Mouse (Mus musculus) cortical plate, adult 2 months (tissue): ENCODE data around the gene Dapk1. TPM values are rescaled to one million over a fixed set of nuclear protein-coding genes. Genes with fewer than 3 reads are reported as not detected.
"Not testable (repeated sequence)": the region's sequence is repeated elsewhere in the genome, so short reads cannot be mapped to it uniquely, and the experiment has no call there.

Experiments
- H3K27ac ChIP-seq: fragments of 200-500 bp; 2 replicates; pipeline ENCODE4 v1.5.1; 2012; ENCODE audit warnings: low read length, control low read depth, inconsistent platforms; ENCODE audit not compliant: insufficient read depth
- H3K4me1 ChIP-seq: fragments of 200-500 bp; 2 replicates; pipeline ENCODE4 v1.6.1; 2011; ENCODE audit warnings: low read length; ENCODE audit not compliant: control insufficient read depth, insufficient read depth
- H3K4me3 ChIP-seq: fragments of 200-500 bp; 2 replicates; pipeline ENCODE4 v1.5.1; 2011; ENCODE audit warnings: mild to moderate bottlenecking, low read length, control low read depth; ENCODE audit not compliant: insufficient read depth
- CTCF ChIP-seq: fragments of 200-500 bp; IDR thresholded peaks from 2 replicates; pipeline ENCODE4 v1.5.1; 2011; ENCODE audit warnings: mild to moderate bottlenecking, control low read depth, low read length; ENCODE audit not compliant: insufficient read depth; ENCODE audit errors: extremely low read depth
- POLR2A ChIP-seq: fragments of 200-500 bp; IDR thresholded peaks from 2 replicates; pipeline ENCODE4 v1.6.1; 2011; ENCODE audit warnings: mild to moderate bottlenecking, low read length, control low read depth; ENCODE audit not compliant: insufficient read depth; ENCODE audit errors: extremely low read depth
- polyA plus RNA-seq: library from polyadenylated mRNA; depleted of rRNA; stranded (reverse); fragments of >200 nt; gene quantifications from 2 replicates; pipeline ENCODE4 v1.2.3, GENCODE M21; 2012

Dapk1 gene
- polyA plus RNA-seq, 1 experiment, result 57.4 TPM

DNA sequence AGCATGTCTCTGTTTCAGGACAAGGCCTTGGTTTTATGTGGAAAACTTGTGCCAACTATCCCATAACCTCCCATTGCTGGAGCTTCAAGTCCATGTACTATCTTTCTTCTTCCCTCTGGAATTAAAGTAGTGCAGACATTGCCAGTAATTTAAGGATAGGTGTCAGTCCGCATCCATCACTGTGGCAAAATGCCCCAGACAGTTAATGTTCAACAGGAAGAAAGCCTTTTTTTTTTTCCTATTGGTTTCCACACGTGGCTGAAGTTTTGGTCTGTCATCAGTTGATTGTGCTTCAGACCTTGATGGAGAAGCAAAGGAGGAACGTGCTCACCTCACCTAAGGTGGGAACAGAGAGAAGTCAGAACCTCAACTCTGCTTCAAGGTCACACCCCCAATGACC, 23.2 kb upstream of the Dapk1 start:
- no peak overlapping the region for H3K27ac ChIP-seq
- TF ChIP-seq POLR2A, result no peak
- no peak for TF ChIP-seq CTCF
- no peaks in the 10 kb centered on the region for H3K4me1 ChIP-seq
- no peak overlapping the region for H3K4me3 ChIP-seq

- no peak overlapping the region for H3K27ac ChIP-seq
- no peak for TF ChIP-seq POLR2A
- no peak overlapping the region for H3K4me3 ChIP-seq
- no peaks in the 10 kb centered on the region for H3K4me1 ChIP-seq
Observed at GRCm38 (mm10) chr13:60594866-60595265, 6.9 kb upstream of the Dapk1 start.

DNA sequence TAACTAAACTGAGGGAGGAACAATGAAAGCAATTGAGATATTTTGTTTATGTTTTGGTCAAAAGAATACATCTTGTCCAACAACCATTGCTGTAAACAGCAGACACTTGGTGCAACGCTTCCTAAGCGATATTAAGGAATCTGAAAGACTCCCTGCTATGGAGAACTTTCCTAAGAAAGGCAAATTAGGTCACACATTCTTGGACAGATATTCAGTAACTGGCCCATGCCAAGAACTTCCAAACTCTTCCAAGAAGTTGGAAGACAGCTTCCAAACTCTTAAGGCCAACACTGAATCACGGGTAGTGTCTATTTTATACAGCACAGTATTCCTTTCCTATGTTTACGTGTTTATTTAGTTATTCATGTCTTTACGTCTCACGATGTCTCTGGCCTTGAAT, 6.2 kb upstream of the Dapk1 start:
- Histone ChIP-seq H3K27ac (no peak overlapping the region), H3K4me1 (no peaks in the 10 kb centered on the region), H3K4me3 (no peak overlapping the region)
- no peak for TF ChIP-seq CTCF
- TF ChIP-seq POLR2A, result no peak

GRCm38 (mm10) chr13:60602416-60603251, 887 bp downstream of the Dapk1 start:
- H3K4me3 ChIP-seq, result peak overlapping the region; percentile 75
- H3K4me1 ChIP-seq, result no peaks in the 10 kb centered on the region; the same call in 1 of the 2 replicates
- TF ChIP-seq POLR2A (no peak), CTCF (no peak)
- peak overlapping the region; percentile 1; the same call in 1 of the 2 replicates for H3K27ac ChIP-seq

DNA sequence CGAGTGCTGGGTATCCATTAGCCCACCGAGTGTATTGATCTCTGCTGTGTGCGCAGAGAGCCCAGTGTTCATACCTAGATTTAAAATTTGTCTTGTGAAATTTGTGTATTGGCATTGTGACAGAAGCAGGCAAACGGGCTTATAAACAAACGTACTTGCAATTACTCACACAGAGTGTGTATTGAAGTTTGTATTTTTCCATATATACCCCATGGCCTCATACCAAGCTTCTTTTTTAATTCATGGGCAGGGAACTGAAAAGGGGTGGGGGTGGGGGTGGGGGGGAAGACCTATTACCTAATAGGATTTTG, 1.5 kb downstream of the Dapk1 start:
- H3K4me1 ChIP-seq, result no peaks in the 10 kb centered on the region; the same call in 1 of the 2 replicates
- no peak overlapping the region for H3K27ac ChIP-seq
- TF ChIP-seq POLR2A, result no peak
- no peak for TF ChIP-seq CTCF
- H3K4me3 ChIP-seq, result peak overlapping the region; percentile 75

- no peak overlapping the region for H3K4me3 ChIP-seq
- no peak overlapping the region for H3K27ac ChIP-seq
- TF ChIP-seq POLR2A (no peak), CTCF (no peak)
- H3K4me1 ChIP-seq, result no peaks in the 10 kb centered on the region; the same call in 1 of the 2 replicates
Observed at GRCm38 (mm10) chr13:60607411-60607810, 5.7 kb downstream of the Dapk1 start.

DNA sequence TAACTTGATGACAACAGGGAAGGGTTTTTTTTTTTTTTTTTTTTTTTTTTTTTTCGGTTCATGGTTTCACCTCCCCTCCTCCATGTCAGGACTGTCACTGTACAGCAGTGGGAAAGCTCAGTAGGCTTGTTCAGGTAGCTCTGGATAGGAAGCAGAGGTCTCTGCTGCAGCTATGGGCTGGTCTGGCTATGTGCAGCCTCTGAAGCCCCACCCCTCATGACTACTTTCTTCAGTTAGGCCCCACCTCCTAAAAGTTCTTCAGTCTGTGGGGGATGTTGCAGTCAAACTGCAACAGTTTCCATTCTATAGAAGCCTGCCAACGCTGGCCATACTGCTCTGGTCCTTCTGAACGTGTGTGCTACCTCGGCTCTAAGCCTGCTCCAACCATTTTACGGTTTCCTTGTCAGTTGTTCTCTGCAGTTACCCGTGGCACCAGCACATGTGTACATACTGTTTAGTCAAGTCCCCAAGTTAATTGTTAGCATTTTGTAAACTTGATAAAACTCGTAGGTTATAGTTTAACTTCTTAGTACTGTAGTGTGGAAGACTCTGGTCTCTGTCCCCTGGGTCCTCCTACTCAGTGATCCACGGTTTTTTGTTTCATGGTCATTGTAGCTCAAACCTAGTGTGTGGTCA, 6.8 kb downstream of the Dapk1 start:
- Histone ChIP-seq H3K27ac (no peak overlapping the region), H3K4me1 (no peaks in the 10 kb centered on the region; the same call in 1 of the 2 replicates), H3K4me3 (no peak overlapping the region)
- no peak for TF ChIP-seq POLR2A
- no peak for TF ChIP-seq CTCF

DNA sequence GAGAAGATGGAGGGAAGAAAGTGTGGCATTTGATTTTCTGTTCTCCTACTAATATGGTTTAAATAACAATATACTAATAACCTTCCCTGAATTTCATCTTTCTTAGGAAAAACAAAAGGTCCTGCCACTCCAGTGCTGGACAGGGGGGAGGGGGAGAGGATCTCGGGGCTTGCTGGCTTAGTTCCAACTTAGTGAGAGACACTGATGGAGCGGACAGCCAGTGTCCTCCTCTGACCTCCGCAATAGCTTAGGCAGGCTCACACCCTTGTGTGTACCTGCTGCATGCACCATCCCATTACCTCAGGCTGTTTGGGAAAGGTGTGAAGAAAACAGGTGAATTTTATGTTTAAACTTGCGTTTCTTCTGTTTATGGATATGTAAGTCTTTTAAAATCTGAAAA, 7.5 kb downstream of the Dapk1 start:
- TF ChIP-seq POLR2A (no peak), CTCF (no peak)
- Histone ChIP-seq H3K27ac (no peak overlapping the region), H3K4me3 (no peak overlapping the region), H3K4me1 (peaks cover 2% of the 10 kb centered on the region; the same call in 1 of the 2 replicates)

- no peak for TF ChIP-seq POLR2A
- no peak for TF ChIP-seq CTCF
- peaks cover 6% of the 10 kb centered on the region for H3K4me1 ChIP-seq
- H3K27ac ChIP-seq, result no peak overlapping the region
- no peak overlapping the region for H3K4me3 ChIP-seq
Observed at GRCm38 (mm10) chr13:60610558-60610957, 8.8 kb downstream of the Dapk1 start.

DNA sequence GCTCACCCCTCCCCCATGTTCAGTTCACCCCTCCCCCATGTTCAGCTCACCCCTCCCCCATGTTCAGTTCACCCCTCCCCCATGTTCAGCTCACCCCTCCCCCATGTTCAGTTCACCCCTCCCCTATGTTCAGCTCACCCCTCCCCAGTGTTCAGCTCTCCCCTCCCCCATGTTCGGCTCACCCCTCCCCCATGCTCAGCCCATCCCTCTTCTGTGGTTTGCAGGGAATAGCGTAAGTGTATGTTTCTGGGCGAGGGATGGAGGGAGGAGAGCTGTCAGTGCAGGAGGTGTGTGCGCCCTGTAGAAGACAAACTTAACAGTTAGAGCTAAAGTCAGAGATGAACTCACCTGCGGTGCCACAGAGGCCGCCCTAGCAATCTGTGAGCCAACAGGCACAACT, 9.2 kb downstream of the Dapk1 start:
- H3K4me1 ChIP-seq, H3K27ac ChIP-seq: not testable (repeated sequence)

More for the DNA sequence above, 9.2 kb downstream of the Dapk1 start:
- not testable (repeated sequence) for H3K4me3 ChIP-seq
